Mouse (Mus musculus): ENCODE data around the gene Olfr568.

The Olfr568 gene

GRCm38 (mm10) chr7:102876822-102877221 lies at the start of gene Olfr568:
Gene Olfr568, plus strand, starts transcription at chr7:102877122.
- ChIA-PET CTCF (interaction anchor here in 1 of 4 experiments (1.0 kb wide), 1 partner anchor 182 kb away, joined by 3 read pairs; the partner anchor contains the start of gene Olfr557), POLR2A (no interaction called here)

- ChIA-PET POLR2A (no interaction called here), CTCF (no interaction called here)
Observed at GRCm38 (mm10) chr7:102855807-102856206, 21.1 kb upstream of the Olfr568 start.

GRCm38 (mm10) chr7:102858665-102859064 lies 18.3 kb upstream of the Olfr568 start, which contains the start of gene Olfr566:
Gene Olfr566, minus strand, starts transcription at chr7:102858765.
- ChIA-PET CTCF (no interaction called here), POLR2A (no interaction called here)

- POLR2A ChIA-PET: no interaction called here
Observed at GRCm38 (mm10) chr7:102890782-102891181, 13.9 kb downstream of the Olfr568 start, which contains the start of gene Olfr569. Gene Olfr569, minus strand, starts transcription at chr7:102890882.

GRCm38 (mm10) chr7:102915261-102915660 lies 38.3 kb downstream of the Olfr568 start:
- CTCF ChIA-PET: no interaction called here

More at GRCm38 (mm10) chr7:102890782-102891181, 13.9 kb downstream of the Olfr568 start, which contains the start of gene Olfr569:
- CTCF ChIA-PET: no interaction called here

GRCm38 (mm10) chr7:102916405-102916804 lies 39.5 kb downstream of the Olfr568 start:
- ChIA-PET CTCF (no interaction called here), POLR2A (interaction anchor here in 1 of 4 experiments (0.6 kb wide), 1 partner anchor 659 kb away, joined by 3 read pairs; no protein-coding TSS in a partner anchor)

More at GRCm38 (mm10) chr7:102915261-102915660, 38.3 kb downstream of the Olfr568 start:
- POLR2A ChIA-PET: no interaction called here

- ChIA-PET POLR2A (no interaction called here), CTCF (interaction anchor here in 1 of 4 experiments (1.2 kb wide), 1 partner anchor 222 kb away, joined by 3 read pairs; the partner anchor contains the start of gene Olfr557)
Observed at GRCm38 (mm10) chr7:102917032-102917875, 40.3 kb downstream of the Olfr568 start, which contains the start of gene Olfr571. Gene Olfr571, minus strand, starts transcription at chr7:102917536.

- POLR2A ChIA-PET: no interaction called here
- CTCF ChIA-PET: interaction anchor here (0.5 to 1.7 kb wide), 10 partner anchors 12 to 412 kb away, joined by 3 to 16 read pairs (median 4); partner anchors contain the start of genes Olfr556 (in 2 of the 4) and Olfr557 (in 2 of the 4)
Observed at GRCm38 (mm10) chr7:102919632-102920031, 42.7 kb downstream of the Olfr568 start.

- CTCF ChIA-PET: no interaction called here
- POLR2A ChIA-PET: no interaction called here
Observed at GRCm38 (mm10) chr7:102924109-102924508, 47.2 kb downstream of the Olfr568 start, which contains the start of gene Olfr572. Gene Olfr572, plus strand, starts transcription at chr7:102924409.

- CTCF ChIA-PET: no interaction called here
- POLR2A ChIA-PET: no interaction called here
Observed at GRCm38 (mm10) chr7:102927105-102927504, 50.2 kb downstream of the Olfr568 start.

All from embryonic stem cell, embryonic (primary cell).